Comparison of ENCODE assay signal across 20 mouse cellular contexts in genomic region chr16:46574221-46574620, GRCm38 (mm10).
"Had no signal": no experiment of that assay in that cellular context is flagged by ENCODE, and none has a peak within 500 bp of the region (broad histone marks: within the 10 kb centered on the region; RNA-seq: fewer than 3 reads in every experiment).

No protein-coding gene starts in this region.

- H3K4me1 ChIP-seq: kidney, embryonic 15.5 days; limb, embryonic 12.5 days; liver, embryonic 13.5 days; lung, embryonic 15.5 days; megakaryocyte, embryonic 14.5 days; neural tube, embryonic 15.5 days had no signal

- H3K27me3 ChIP-seq: kidney, embryonic 15.5 days; limb, embryonic 12.5 days; liver, embryonic 13.5 days; lung, embryonic 15.5 days; megakaryocyte, embryonic 14.5 days; neural tube, embryonic 15.5 days had no signal

- H3K4me2 ChIP-seq: kidney, embryonic 15.5 days; limb, embryonic 12.5 days; liver, embryonic 13.5 days; lung, embryonic 15.5 days; neural tube, embryonic 15.5 days had no signal

- H3K9ac ChIP-seq: kidney, embryonic 15.5 days; limb, embryonic 12.5 days; liver, embryonic 13.5 days; liver, postnatal 0 days; lung, embryonic 15.5 days; neural tube, embryonic 15.5 days had no signal

- H3K4me3 ChIP-seq: kidney, embryonic 15.5 days; left cerebral cortex, adult 2 months; limb, embryonic 12.5 days; liver, embryonic 13.5 days; lung, embryonic 15.5 days; megakaryocyte, embryonic 14.5 days; myocyte; neural tube, embryonic 15.5 days had no signal

- H3K36me3 ChIP-seq: kidney, embryonic 15.5 days; limb, embryonic 12.5 days; liver, embryonic 13.5 days; lung, embryonic 15.5 days; neural tube, embryonic 15.5 days had no signal

- DNase-seq: kidney, adult 2 months; kidney, postnatal 14 days; liver; liver, embryonic 13.5 days; liver, postnatal 0 days; lung, postnatal 14 days; right cerebral cortex, adult 18-20 months; right cerebral cortex, postnatal 4 days; spleen, adult 18-20 months; thymus, adult 18-20 months; thymus, postnatal 25 days had no signal

- H3K27ac ChIP-seq: kidney, embryonic 15.5 days; left cerebral cortex, adult 2 months; limb, embryonic 12.5 days; liver, embryonic 13.5 days; lung, embryonic 15.5 days; macrophage; neural tube, embryonic 15.5 days had no signal

- ATAC-seq: intestine, embryonic 16.5 days; liver, postnatal 0 days had no signal

- H3K9me3 ChIP-seq: kidney, embryonic 15.5 days; limb, embryonic 12.5 days; liver, embryonic 13.5 days; lung, embryonic 15.5 days; megakaryocyte, embryonic 14.5 days; neural tube, embryonic 15.5 days had no signal
